In genomic region chr13:38347021-38347774, GRCm38 (mm10) we compare ENCODE assay signal across 8 mouse cellular contexts. TPM values are rescaled to one million over a fixed set of nuclear protein-coding genes. Genes with fewer than 3 reads are reported as not detected.
DNase-seq lines count a peak whose midpoint lies in the region; ATAC-seq and TF ChIP-seq lines count a peak whose summit lies in the region.

No protein-coding gene starts in this region.

- peak; percentile 20 for DNase-seq in lung, adult 2 months
- DNase-seq in lung, postnatal 25 days (ENCODE audit: low spot score) = no peak
- peak; percentile 45 for DNase-seq in testis, postnatal 10 days (ENCODE audit: low spot score)
- DNase-seq in yolk sac, embryonic 10.5 days (ENCODE audit: low spot score) = no peak
- no peak for DNase-seq in right cerebral cortex, postnatal 36 days (ENCODE audit: low spot score in 2 of 2)

- H3K9me3 ChIP-seq in embryonic facial prominence, embryonic 15.5 days (replicated peaks) = no peaks in the 10 kb centered on the region
- no peaks in the 10 kb centered on the region for H3K9me3 ChIP-seq in hindbrain, embryonic 15.5 days
- no peaks in the 10 kb centered on the region for H3K9me3 ChIP-seq in liver, embryonic 12.5 days (replicated peaks)

- H3K36me3 ChIP-seq in embryonic facial prominence, embryonic 15.5 days = no peaks in the 10 kb centered on the region
- no peaks in the 10 kb centered on the region for H3K36me3 ChIP-seq in hindbrain, embryonic 15.5 days
- no peaks in the 10 kb centered on the region for H3K36me3 ChIP-seq in liver, embryonic 12.5 days

- H3K9ac ChIP-seq in embryonic facial prominence, embryonic 15.5 days = 0 out of 2 replicates have a peak overlapping the region, but pooled peaks have one; percentile 15
- no peak overlapping the region for H3K9ac ChIP-seq in hindbrain, embryonic 15.5 days
- H3K9ac ChIP-seq in liver, embryonic 12.5 days = no peak overlapping the region

- TF ChIP-seq POLR2A in lung, adult 2 months (IDR thresholded peaks at IDR 0.05; ENCODE audit: borderline replicate concordance, extremely low read depth, low read depth, low read length) = no peak

- WGBS in lung, adult 2 months = 18% methylated on average over 19 of the region's 19 CpGs
- 10% methylated on average over 19 of the region's 19 CpGs for WGBS in embryonic facial prominence, embryonic 15.5 days
- whole genome bisulfite sequencing in hindbrain, embryonic 15.5 days = 5% methylated on average over 19 of the region's 19 CpGs
- 11% methylated on average over 19 of the region's 19 CpGs for whole genome bisulfite sequencing in liver, embryonic 12.5 days (ENCODE audit: insufficient replicate concordance)

- no peak for TF ChIP-seq CTCF in lung, adult 2 months (IDR thresholded peaks at IDR 0.05; ENCODE audit: insufficient read depth, low read length)

- peaks cover 37% of the 10 kb centered on the region for H3K27me3 ChIP-seq in embryonic facial prominence, embryonic 15.5 days
- H3K27me3 ChIP-seq in hindbrain, embryonic 15.5 days = peaks cover 36% of the 10 kb centered on the region
- peaks cover 78% of the 10 kb centered on the region for H3K27me3 ChIP-seq in liver, embryonic 12.5 days (replicated peaks)

- peaks cover 3% of the 10 kb centered on the region; the same call in 1 of the 2 replicates for H3K4me1 ChIP-seq in lung, adult 2 months (ENCODE audit: control insufficient read depth, insufficient read depth, low read length)
- H3K4me1 ChIP-seq in embryonic facial prominence, embryonic 15.5 days = peaks cover 54% of the 10 kb centered on the region
- peaks cover 36% of the 10 kb centered on the region for H3K4me1 ChIP-seq in hindbrain, embryonic 15.5 days (replicated peaks)
- H3K4me1 ChIP-seq in liver, embryonic 12.5 days = peaks cover 25% of the 10 kb centered on the region; the same call in 1 of the 2 replicates

- ATAC-seq in embryonic facial prominence, embryonic 15.5 days (ENCODE audit: insufficient number of reproducible peaks, low FRiP score, low TSS enrichment, low read depth) = no peak
- ATAC-seq in hindbrain, embryonic 15.5 days (ENCODE audit: low FRiP score, low read depth) = peak; percentile 20; the same call in 1 of the 2 replicates
- ATAC-seq in liver, embryonic 12.5 days = no peak

- H3K4me2 ChIP-seq in embryonic facial prominence, embryonic 15.5 days (replicated peaks) = peak overlapping the region; percentile 90
- H3K4me2 ChIP-seq in hindbrain, embryonic 15.5 days = peak overlapping the region; percentile 95
- peak overlapping the region; percentile 63 for H3K4me2 ChIP-seq in liver, embryonic 12.5 days

- no peak overlapping the region for H3K27ac ChIP-seq in embryonic facial prominence, embryonic 15.5 days (replicated peaks)
- H3K27ac ChIP-seq in hindbrain, embryonic 15.5 days (replicated peaks) = no peak overlapping the region
- H3K27ac ChIP-seq in liver, embryonic 12.5 days = no peak overlapping the region

- H3K4me3 ChIP-seq in lung, adult 2 months (replicated peaks; ENCODE audit: extremely low read depth, low read depth, low read length) = peak overlapping the region; percentile 68
- H3K4me3 ChIP-seq in embryonic facial prominence, embryonic 15.5 days (replicated peaks) = peak overlapping the region; percentile 54
- H3K4me3 ChIP-seq in hindbrain, embryonic 15.5 days = peak overlapping the region; percentile 50
- peak overlapping the region; percentile 41; the same call in 1 of the 2 replicates for H3K4me3 ChIP-seq in liver, embryonic 12.5 days

RNA-seq across cellular contexts. Expression of gene Bmp6, which starts 2.3 kb away (rescaled TPM):
- 193 and 202 TPM in 2 replicates for polyA plus RNA-seq in lung, adult 2 months (2012; rRNA removed)
- 5.1 and 5.2 TPM in 2 replicates for polyA plus RNA-seq in embryonic facial prominence, embryonic 15.5 days (2015; fragmentation: Nextera tagmentation; extraction: Ambion mirVana)
- polyA plus RNA-seq in hindbrain, embryonic 15.5 days (2015; fragmentation: Nextera tagmentation; extraction: Ambion mirVana) = 4.3 and 4.6 TPM in 2 replicates
- polyA plus RNA-seq in liver, embryonic 12.5 days (2016; fragmentation: Nextera tagmentation; extraction: Ambion mirVana) = 0.51 and 0.91 TPM in 2 replicates

Comparison
In these comparisons a context has a peak if more than half of its experiments do, and no peak if none do; other contexts are left out.
1. DNase-seq: peak in lung, adult 2 months (single experiment) and testis, postnatal 10 days (single experiment); none in lung, postnatal 25 days (single experiment), yolk sac, embryonic 10.5 days (single experiment) and right cerebral cortex, postnatal 36 days (0 of 2).
2. RNA of gene Bmp6, which starts 2.3 kb away (polyA plus RNA-seq): 193 to 202 TPM in lung, adult 2 months; 5.1 to 5.2 TPM in embryonic facial prominence, embryonic 15.5 days, 4.3 to 4.6 TPM in hindbrain, embryonic 15.5 days and 0.51 to 0.91 TPM in liver, embryonic 12.5 days; every median in the first group is over 10 times any median in the second.
3. Peak in every context shown above with its lines, with median percentiles within 50 percentile points of each other: H3K4me3 ChIP-seq and H3K4me2 ChIP-seq.